Mouse (Mus musculus): ENCODE data around the gene Plekhm3.
A peak's percentile ranks its signal among the peaks of the same experiment; 100 is the strongest.

The Plekhm3 gene

GRCm38 (mm10) chr1:64928542-64928941, 28.1 kb downstream of the Plekhm3 start:
- no peak for DNase-seq (ENCODE audit: low read depth, low spot score)

DNA sequence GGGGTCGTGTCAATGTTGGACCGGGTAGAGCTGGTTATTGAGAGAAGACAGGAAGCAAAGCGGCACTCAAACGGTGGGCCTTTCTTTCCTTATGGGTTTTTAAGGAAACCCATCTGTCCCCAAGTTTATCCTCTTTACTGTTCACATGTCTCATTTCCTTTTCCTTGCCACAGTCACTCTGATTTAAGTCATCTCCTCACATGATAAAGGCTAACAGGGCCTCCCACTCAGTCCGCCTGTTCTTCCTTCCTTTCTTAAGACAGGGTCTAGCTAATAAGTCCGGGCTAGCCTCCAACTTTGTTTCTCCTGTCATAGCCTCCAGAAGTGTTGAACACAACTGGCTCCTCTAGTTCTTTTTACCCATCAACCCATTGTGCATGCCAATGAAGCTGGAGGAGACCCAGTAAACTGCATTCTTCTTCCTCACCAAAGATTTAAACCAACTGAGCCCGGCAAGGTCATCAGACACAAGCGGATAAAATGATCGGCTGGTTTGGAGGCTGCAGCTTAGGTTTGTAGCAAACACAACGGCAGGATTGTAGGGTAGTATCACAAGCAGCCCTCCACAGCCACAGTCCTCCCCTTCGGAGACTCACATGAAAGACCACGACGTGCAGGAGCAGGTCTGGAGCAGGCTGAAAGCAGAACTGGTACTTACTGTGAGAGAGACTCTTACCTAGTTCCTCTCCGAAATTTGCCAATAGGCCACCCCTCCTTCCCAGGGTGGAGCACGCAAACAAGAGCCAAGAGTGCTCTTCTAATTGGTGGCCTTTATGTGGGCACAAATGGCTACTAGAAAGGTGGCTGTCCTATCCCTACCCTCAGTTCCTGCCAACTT, 29.0 kb downstream of the Plekhm3 start:
- no peak for DNase-seq (ENCODE audit: low read depth, low spot score)

GRCm38 (mm10) chr1:64925594-64925993, 31.0 kb downstream of the Plekhm3 start:
- no peak for DNase-seq (ENCODE audit: low read depth, low spot score)

GRCm38 (mm10) chr1:64924283-64924682, 32.3 kb downstream of the Plekhm3 start:
- DNase-seq (ENCODE audit: low read depth, low spot score): no peak

- peak; percentile 9 for DNase-seq (ENCODE audit: low read depth, low spot score)
These were observed 37.7 kb downstream of the Plekhm3 start for GRCm38 (mm10) chr1:64918810-64919528.

DNA sequence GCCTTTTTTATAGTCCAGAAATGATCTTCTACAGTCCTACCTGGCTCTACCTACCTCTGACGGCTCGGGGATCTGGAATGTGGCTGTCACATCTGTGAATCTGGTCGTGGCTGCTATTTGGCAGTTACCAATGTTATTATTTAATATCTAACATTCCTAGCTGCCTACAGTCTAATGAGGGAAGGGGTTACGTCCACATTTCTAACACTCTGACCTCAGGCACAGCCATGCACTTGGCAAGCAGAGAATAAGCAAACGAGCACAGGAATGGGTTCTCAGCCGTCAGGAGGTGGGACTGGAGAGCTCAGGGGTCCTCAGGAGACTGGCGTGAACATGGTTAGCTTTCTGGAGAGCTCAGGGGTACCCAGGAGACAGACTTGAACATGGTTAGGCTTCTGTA, 38.7 kb downstream of the Plekhm3 start:
- no peak for DNase-seq (ENCODE audit: low read depth, low spot score)

- DNase-seq (ENCODE audit: low read depth, low spot score): no peak
These were observed 39.6 kb downstream of the Plekhm3 start for GRCm38 (mm10) chr1:64916884-64917507.

- DNase-seq (ENCODE audit: low read depth, low spot score): no peak
These were observed 42.3 kb downstream of the Plekhm3 start for GRCm38 (mm10) chr1:64914356-64914755.

- DNase-seq (ENCODE audit: low read depth, low spot score): no peak
These were observed 48.9 kb downstream of the Plekhm3 start for GRCm38 (mm10) chr1:64907740-64908139.

- no peak for DNase-seq (ENCODE audit: low read depth, low spot score)
These were observed 50.4 kb downstream of the Plekhm3 start for GRCm38 (mm10) chr1:64906226-64906625.

DNA sequence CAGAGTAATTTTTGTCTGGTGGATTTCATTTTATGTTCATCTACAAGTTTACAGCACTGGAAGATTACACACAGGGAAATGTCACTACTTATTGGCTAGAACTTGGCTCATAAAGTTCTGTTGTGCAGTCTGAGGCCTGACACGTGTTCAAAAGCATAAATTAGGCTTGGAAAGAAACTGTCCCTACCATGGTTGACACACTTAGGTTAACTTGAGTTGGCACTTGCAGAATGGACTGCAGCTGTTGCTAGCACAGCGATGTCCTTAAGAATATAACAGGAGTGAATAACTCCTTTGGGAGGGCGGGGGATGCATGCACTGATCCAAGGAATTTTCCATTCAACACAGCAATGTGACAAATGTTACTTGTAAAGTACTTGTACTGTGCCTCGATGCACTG, 53.2 kb downstream of the Plekhm3 start:
- DNase-seq (ENCODE audit: low read depth, low spot score): no peak

GRCm38 (mm10) chr1:64902804-64903203, 53.8 kb downstream of the Plekhm3 start:
- DNase-seq (ENCODE audit: low read depth, low spot score): no peak

DNA sequence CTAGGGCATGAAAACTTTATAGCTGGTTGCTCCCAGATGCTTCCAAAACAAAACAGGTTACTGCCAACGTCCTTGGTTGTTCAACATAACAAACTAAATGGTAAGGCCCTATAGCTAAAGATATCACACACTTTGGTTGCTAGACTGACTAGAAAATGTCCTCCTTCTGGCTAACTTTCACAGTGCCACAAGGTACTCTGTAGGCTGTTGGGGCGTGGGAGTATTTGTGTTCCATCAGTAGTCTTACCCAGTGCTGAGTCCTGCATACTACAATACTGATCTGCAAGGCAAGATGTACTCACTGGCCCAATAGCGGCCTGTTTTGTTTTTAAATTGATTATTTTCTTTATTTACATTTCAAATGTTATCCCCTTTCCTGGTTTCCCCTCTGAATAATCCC, 56.9 kb downstream of the Plekhm3 start:
- DNase-seq (ENCODE audit: low read depth, low spot score): no peak

- DNase-seq (ENCODE audit: low read depth, low spot score): no peak
These were observed 59.1 kb downstream of the Plekhm3 start for GRCm38 (mm10) chr1:64897485-64897884.

- DNase-seq (ENCODE audit: low read depth, low spot score): no peak
These were observed 62.8 kb downstream of the Plekhm3 start for GRCm38 (mm10) chr1:64893806-64894205.

- DNase-seq (ENCODE audit: low read depth, low spot score): no peak
These were observed 65.3 kb downstream of the Plekhm3 start for GRCm38 (mm10) chr1:64891332-64891731.

- DNase-seq (ENCODE audit: low read depth, low spot score): no peak
These were observed 69.0 kb downstream of the Plekhm3 start for GRCm38 (mm10) chr1:64887502-64888203.

GRCm38 (mm10) chr1:64886718-64887117, 69.9 kb downstream of the Plekhm3 start:
- no peak for DNase-seq (ENCODE audit: low read depth, low spot score)

DNA sequence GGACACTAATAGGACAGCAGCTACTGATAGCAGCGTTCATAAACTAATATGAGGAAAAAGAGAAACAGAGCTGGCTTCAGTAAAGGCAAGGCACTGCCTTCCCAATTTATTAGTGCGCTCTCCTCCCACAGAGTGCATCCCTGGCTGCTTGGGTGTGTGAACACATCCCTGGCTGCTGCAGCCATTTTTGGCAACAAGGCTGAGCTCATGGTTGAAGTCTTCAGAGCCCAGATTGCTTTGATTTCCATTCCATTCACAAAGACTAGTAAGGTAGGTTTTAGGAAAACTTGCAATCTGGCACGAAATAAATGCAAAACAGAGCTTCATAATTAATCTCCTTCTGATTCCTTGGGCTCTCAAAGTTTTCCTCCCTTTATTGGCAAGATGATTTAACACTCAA, 71.3 kb downstream of the Plekhm3 start:
- no peak for DNase-seq (ENCODE audit: low read depth, low spot score)

DNA sequence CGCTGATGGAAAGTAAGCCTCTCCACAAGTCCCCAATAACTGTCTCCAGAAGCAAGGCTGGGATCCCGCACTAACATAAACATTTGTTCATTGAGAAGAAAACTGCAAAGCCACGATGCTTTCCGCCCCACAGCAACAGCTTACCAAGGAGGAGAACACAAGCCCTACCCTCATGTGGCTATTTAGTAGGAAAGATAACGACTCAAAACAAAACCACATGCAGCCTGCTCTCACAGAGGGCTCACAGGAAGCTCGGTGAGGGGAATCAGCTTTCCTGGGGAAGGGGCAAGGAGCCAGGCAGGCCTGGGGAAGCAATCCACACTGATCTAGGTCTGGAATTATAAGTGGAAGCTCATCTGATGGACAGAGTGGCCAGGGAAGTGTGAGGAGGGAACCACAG, 72.6 kb downstream of the Plekhm3 start:
- no peak for DNase-seq (ENCODE audit: low read depth, low spot score)

- DNase-seq (ENCODE audit: low read depth, low spot score): no peak
These were observed 76.0 kb downstream of the Plekhm3 start for GRCm38 (mm10) chr1:64880613-64881012.

GRCm38 (mm10) chr1:64878795-64879240, 77.8 kb downstream of the Plekhm3 start:
- no peak for DNase-seq (ENCODE audit: low read depth, low spot score)
